Mouse (Mus musculus): ENCODE measurements at regions not wholly inside any gene's neighbourhood (a gene's known extent, or its start where the extent isn't known, plus 50 kb on each side); places are given as distances from the start of the nearest gene placed in this dataset.

GRCm38 (mm10) chr8:115551262-115551661, 156.3 kb downstream of the Maf start:
- DNase-seq (ENCODE audit: extremely low spot score in 1 of 2, low spot score in 1 of 2): no peak

GRCm38 (mm10) chr8:115549112-115549511, 158.5 kb downstream of the Maf start:
- DNase-seq (ENCODE audit: extremely low spot score in 1 of 2, low spot score in 1 of 2): no peak

- DNase-seq (ENCODE audit: extremely low spot score in 1 of 2, low spot score in 1 of 2): no peak
Observed at GRCm38 (mm10) chr8:115544067-115544466, 163.5 kb downstream of the Maf start.

- no peak for DNase-seq (ENCODE audit: extremely low spot score in 1 of 2, low spot score in 1 of 2)
Observed at GRCm38 (mm10) chr8:115542935-115543334, 164.7 kb downstream of the Maf start.

GRCm38 (mm10) chr8:115539600-115539999, 168.0 kb downstream of the Maf start:
- DNase-seq (ENCODE audit: extremely low spot score in 1 of 2, low spot score in 1 of 2): no peak

- DNase-seq (ENCODE audit: extremely low spot score in 1 of 2, low spot score in 1 of 2): no peak
Observed at GRCm38 (mm10) chr8:115538236-115538635, 169.4 kb downstream of the Maf start.

GRCm38 (mm10) chr8:115537761-115538160, 169.8 kb downstream of the Maf start:
- DNase-seq (ENCODE audit: extremely low spot score in 1 of 2, low spot score in 1 of 2): no peak

GRCm38 (mm10) chr8:115536554-115537346, 170.8 kb downstream of the Maf start:
- DNase-seq (ENCODE audit: extremely low spot score in 1 of 2, low spot score in 1 of 2): no peak

- DNase-seq (ENCODE audit: extremely low spot score in 1 of 2, low spot score in 1 of 2): no peak
Observed at GRCm38 (mm10) chr8:115536001-115536400, 171.6 kb downstream of the Maf start.

GRCm38 (mm10) chr8:115534030-115534429, 173.6 kb downstream of the Maf start:
- DNase-seq (ENCODE audit: extremely low spot score in 1 of 2, low spot score in 1 of 2): no peak

- no peak for DNase-seq (ENCODE audit: extremely low spot score in 1 of 2, low spot score in 1 of 2)
Observed at GRCm38 (mm10) chr8:115531343-115531742, 176.3 kb downstream of the Maf start.

GRCm38 (mm10) chr8:115529568-115530342, 177.8 kb downstream of the Maf start:
- no peak for DNase-seq (ENCODE audit: extremely low spot score in 1 of 2, low spot score in 1 of 2)

- no peak for DNase-seq (ENCODE audit: extremely low spot score in 1 of 2, low spot score in 1 of 2)
Observed at GRCm38 (mm10) chr8:115528879-115529278, 178.7 kb downstream of the Maf start.

GRCm38 (mm10) chr8:115525149-115525548, 182.4 kb downstream of the Maf start:
- DNase-seq (ENCODE audit: extremely low spot score in 1 of 2, low spot score in 1 of 2): no peak

GRCm38 (mm10) chr8:115524713-115525112, 182.9 kb downstream of the Maf start:
- no peak for DNase-seq (ENCODE audit: extremely low spot score in 1 of 2, low spot score in 1 of 2)

- no peak for DNase-seq (ENCODE audit: extremely low spot score in 1 of 2, low spot score in 1 of 2)
Observed at GRCm38 (mm10) chr8:115522527-115522926, 185.1 kb downstream of the Maf start.

- no peak for DNase-seq (ENCODE audit: extremely low spot score in 1 of 2, low spot score in 1 of 2)
Observed at GRCm38 (mm10) chr8:115515647-115516046, 191.9 kb downstream of the Maf start.

GRCm38 (mm10) chr8:115514485-115514884, 193.1 kb downstream of the Maf start:
- no peak for DNase-seq (ENCODE audit: extremely low spot score in 1 of 2, low spot score in 1 of 2)

GRCm38 (mm10) chr8:115507180-115507579, 200.4 kb downstream of the Maf start:
- no peak for DNase-seq (ENCODE audit: extremely low spot score in 1 of 2, low spot score in 1 of 2)

GRCm38 (mm10) chr8:115506741-115507140, 200.9 kb downstream of the Maf start:
- no peak for DNase-seq (ENCODE audit: extremely low spot score in 1 of 2, low spot score in 1 of 2)

- DNase-seq (ENCODE audit: extremely low spot score in 1 of 2, low spot score in 1 of 2): no peak
Observed at GRCm38 (mm10) chr8:115496016-115496415, 211.6 kb downstream of the Maf start.

- DNase-seq (ENCODE audit: extremely low spot score in 1 of 2, low spot score in 1 of 2): no peak
Observed at GRCm38 (mm10) chr8:115494353-115494752, 213.2 kb downstream of the Maf start.

Data from layer of hippocampus, postnatal 25 days (tissue).